Mouse (Mus musculus): Measurements from ENCODE around the gene Rin2. TPM values are rescaled to one million over a fixed set of nuclear protein-coding genes. Genes with fewer than 3 reads are reported as not detected.

Rin2 gene
- polyA plus RNA-seq, 1 experiment from 2014 or later: 55.2 TPM

DNA sequence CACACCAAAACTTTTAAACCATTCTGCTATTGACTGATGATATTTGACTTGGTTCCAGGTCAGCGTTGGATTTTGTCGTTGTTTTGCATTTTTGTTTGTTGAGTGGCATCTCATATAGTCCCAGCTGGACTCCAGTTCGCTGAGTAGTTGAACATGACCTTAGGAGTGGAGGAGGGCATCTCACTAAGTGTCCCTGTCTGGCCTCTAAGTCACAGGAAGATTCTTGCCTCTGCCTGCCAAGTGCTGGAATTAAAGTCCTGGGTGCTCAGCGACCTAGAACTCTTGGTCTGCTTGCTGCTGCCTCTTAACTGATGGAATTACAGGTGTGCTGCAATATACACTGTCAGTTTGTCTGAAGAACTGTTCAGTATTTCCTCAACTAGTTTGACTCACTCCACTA is 154.2 kb downstream of the Rin2 start:
- WGBS: 68% methylated on average over 4 of the region's 4 CpGs
- H3K36me3 ChIP-seq (ENCODE audit: insufficient read depth, low read length): no peaks in the 10 kb centered on the region
- no peak overlapping the region for H3K4me2 ChIP-seq (replicated peaks; ENCODE audit: low read depth, low read length)
- H3K27ac ChIP-seq (ENCODE audit: low read length): no peak overlapping the region
- H3K4me3 ChIP-seq (ENCODE audit: low read depth, low read length): no peak overlapping the region
- no peak overlapping the region for H3K9ac ChIP-seq (replicated peaks; ENCODE audit: low read depth)
- TF ChIP-seq CTCF (IDR thresholded peaks at IDR 0.05) (no peak), EP300 (IDR thresholded peaks at IDR 0.05) (no peak)
- H3K27me3 ChIP-seq (replicated peaks; ENCODE audit: insufficient read depth, low read length): no peaks in the 10 kb centered on the region
- no peaks in the 10 kb centered on the region for H3K9me3 ChIP-seq (ENCODE audit: low read length)
- peaks cover 17% of the 10 kb centered on the region; the same call in 1 of the 2 replicates for H3K4me1 ChIP-seq (ENCODE audit: insufficient read depth, low read depth, low read length)
- ATAC-seq (no peak), DNase-seq (ENCODE audit: low spot score) (no peak)

DNA sequence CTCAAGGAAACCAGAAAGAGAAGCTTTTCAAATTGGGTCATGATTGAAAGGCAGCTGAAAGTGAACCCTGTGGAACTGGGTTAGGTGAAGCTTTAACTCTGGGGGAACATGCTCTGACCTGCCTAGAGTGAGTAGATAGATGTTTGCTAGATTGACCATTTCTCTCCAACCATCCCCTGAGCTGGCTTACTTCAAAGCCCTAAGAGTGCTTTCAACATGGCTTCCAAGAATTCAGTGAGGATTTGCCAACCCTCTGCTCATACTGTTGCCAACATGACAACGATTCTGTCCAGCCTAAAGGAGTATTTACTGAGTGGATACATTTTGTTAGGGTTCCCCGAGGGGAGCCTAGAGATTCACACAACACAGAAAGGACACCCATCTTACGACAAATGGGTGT is 155.4 kb downstream of the Rin2 start:
- DNase-seq (ENCODE audit: low spot score): no peak
- H3K9ac ChIP-seq (replicated peaks; ENCODE audit: low read depth): no peak overlapping the region
- TF ChIP-seq CTCF (IDR thresholded peaks at IDR 0.05) (no peak), EP300 (IDR thresholded peaks at IDR 0.05) (no peak)
- peak overlapping the region; percentile 20; the same call in 1 of the 2 replicates for H3K27ac ChIP-seq (ENCODE audit: low read length)
- no peak overlapping the region for H3K4me3 ChIP-seq (ENCODE audit: low read depth, low read length)
- H3K36me3 ChIP-seq (ENCODE audit: insufficient read depth, low read length): no peaks in the 10 kb centered on the region
- H3K9me3 ChIP-seq (ENCODE audit: low read length): no peaks in the 10 kb centered on the region
- 71% methylated on average over 3 of the region's 3 CpGs for WGBS
- H3K27me3 ChIP-seq (replicated peaks; ENCODE audit: insufficient read depth, low read length): no peaks in the 10 kb centered on the region
- ATAC-seq: no peak
- H3K4me2 ChIP-seq (replicated peaks; ENCODE audit: low read depth, low read length): no peak overlapping the region
- peaks cover 17% of the 10 kb centered on the region; the same call in 1 of the 2 replicates for H3K4me1 ChIP-seq (ENCODE audit: insufficient read depth, low read depth, low read length)

DNA sequence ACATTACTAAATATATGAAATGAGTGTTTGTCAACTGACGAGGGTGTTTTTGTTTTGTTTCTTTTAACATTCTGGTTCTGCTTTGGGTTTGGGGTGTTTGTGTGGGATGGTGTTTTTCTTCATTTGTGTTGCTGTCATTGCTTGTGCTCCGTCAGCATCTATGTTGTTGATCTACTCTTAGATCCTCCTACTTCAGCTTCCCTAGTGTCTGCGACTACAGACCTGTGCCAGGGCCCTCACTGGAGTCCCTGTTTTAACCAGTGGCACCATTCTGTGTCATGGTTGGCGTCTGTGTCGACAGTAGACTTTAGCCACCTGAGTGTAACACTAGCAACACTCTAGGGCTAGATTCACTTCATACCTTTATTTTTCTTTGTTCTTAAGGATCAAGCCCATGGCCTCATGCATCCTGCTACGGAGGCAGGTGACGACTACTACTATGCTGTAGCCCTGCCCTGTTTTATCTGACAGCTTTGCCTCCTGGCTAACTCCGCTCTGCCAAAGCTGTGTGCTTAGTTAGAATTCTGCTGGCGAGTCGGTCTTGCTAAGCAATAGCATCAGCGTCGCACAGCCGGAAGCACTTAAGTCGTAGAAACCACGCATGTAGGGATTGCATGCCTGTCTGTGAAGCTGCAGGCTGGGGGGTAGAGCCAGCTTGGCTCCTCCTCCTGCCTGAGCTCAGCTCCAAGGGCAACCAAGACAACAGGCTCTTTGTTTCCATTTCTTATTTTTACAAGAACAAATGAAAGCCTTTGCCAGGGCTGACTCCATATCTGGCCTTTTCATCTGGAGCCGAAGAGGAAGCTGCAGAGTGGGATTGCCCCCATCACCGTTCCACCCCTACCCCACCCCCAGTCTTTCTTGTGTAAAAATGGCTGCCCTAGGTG is 157.2 kb downstream of the Rin2 start:
- H3K4me3 ChIP-seq (ENCODE audit: low read depth, low read length): no peak overlapping the region

DNA sequence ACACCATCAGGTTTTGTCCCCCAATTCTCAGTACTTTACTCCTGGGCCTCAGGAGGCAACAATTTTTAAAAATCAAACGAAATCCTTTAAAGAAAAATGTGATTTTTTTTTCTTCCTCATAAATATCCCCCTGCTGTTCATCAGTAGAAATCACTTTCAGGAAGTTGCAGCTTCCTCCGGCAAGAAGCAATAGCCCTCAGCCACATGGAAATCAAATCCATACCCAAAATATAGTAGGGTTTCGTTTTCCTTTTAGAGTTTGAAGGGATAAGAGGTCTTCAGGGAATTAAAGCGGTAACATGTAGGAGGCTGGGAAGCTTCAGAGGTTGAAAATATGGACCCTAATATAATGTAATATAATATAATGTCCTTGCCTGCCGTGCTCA is 157.8 kb downstream of the Rin2 start:
- H3K4me2 ChIP-seq (replicated peaks; ENCODE audit: low read depth, low read length): peak overlapping the region; percentile 18
- no peak for DNase-seq (ENCODE audit: low spot score)
- peak overlapping the region; percentile 71 for H3K27ac ChIP-seq (ENCODE audit: low read length)
- H3K9ac ChIP-seq (replicated peaks; ENCODE audit: low read depth): no peak overlapping the region
- H3K36me3 ChIP-seq (ENCODE audit: insufficient read depth, low read length): no peaks in the 10 kb centered on the region
- H3K9me3 ChIP-seq (ENCODE audit: low read length): no peaks in the 10 kb centered on the region
- TF ChIP-seq EP300 (IDR thresholded peaks at IDR 0.05) (no peak), CTCF (IDR thresholded peaks at IDR 0.05) (peak; percentile 17; the same call in 1 of the 2 replicates)
- no peak for ATAC-seq
- no peaks in the 10 kb centered on the region for H3K27me3 ChIP-seq (replicated peaks; ENCODE audit: insufficient read depth, low read length)
- H3K4me3 ChIP-seq (ENCODE audit: low read depth, low read length): no peak overlapping the region
- WGBS: 47% methylated on average over 5 of the region's 5 CpGs
- H3K4me1 ChIP-seq (ENCODE audit: insufficient read depth, low read depth, low read length): peaks cover 17% of the 10 kb centered on the region; the same call in 1 of the 2 replicates

More for the DNA sequence above, 157.2 kb downstream of the Rin2 start:
- DNase-seq (ENCODE audit: low spot score) (peak; percentile 91), ATAC-seq (peak; percentile 94)
- Histone ChIP-seq H3K9ac (replicated peaks; ENCODE audit: low read depth) (no peak overlapping the region), H3K4me1 (ENCODE audit: insufficient read depth, low read depth, low read length) (peaks cover 17% of the 10 kb centered on the region; the same call in 1 of the 2 replicates), H3K36me3 (ENCODE audit: insufficient read depth, low read length) (no peaks in the 10 kb centered on the region), H3K27me3 (replicated peaks; ENCODE audit: insufficient read depth, low read length) (no peaks in the 10 kb centered on the region), H3K9me3 (ENCODE audit: low read length) (no peaks in the 10 kb centered on the region), H3K27ac (ENCODE audit: low read length) (peak overlapping the region; percentile 71), H3K4me2 (replicated peaks; ENCODE audit: low read depth, low read length) (peak overlapping the region; percentile 18)
- WGBS: 34% methylated on average over 17 of the region's 17 CpGs
- TF ChIP-seq EP300 (IDR thresholded peaks at IDR 0.05) (peak; percentile 58), CTCF (IDR thresholded peaks at IDR 0.05) (no peak)

- no peak for ATAC-seq
- Histone ChIP-seq H3K4me3 (ENCODE audit: low read depth, low read length) (no peak overlapping the region), H3K4me2 (replicated peaks; ENCODE audit: low read depth, low read length) (no peak overlapping the region), H3K4me1 (ENCODE audit: insufficient read depth, low read depth, low read length) (peaks cover 17% of the 10 kb centered on the region; the same call in 1 of the 2 replicates), H3K9me3 (ENCODE audit: low read length) (no peaks in the 10 kb centered on the region), H3K27ac (ENCODE audit: low read length) (peak overlapping the region; percentile 71), H3K9ac (replicated peaks; ENCODE audit: low read depth) (no peak overlapping the region), H3K36me3 (ENCODE audit: insufficient read depth, low read length) (no peaks in the 10 kb centered on the region), H3K27me3 (replicated peaks; ENCODE audit: insufficient read depth, low read length) (no peaks in the 10 kb centered on the region)
- peak; percentile 43 for DNase-seq (ENCODE audit: low spot score)
- WGBS: 65% methylated on average over 3 of the region's 3 CpGs
- TF ChIP-seq EP300 (IDR thresholded peaks at IDR 0.05) (no peak), CTCF (IDR thresholded peaks at IDR 0.05) (no peak)
Observed at GRCm38 (mm10) chr2:145833341-145833740, 158.3 kb downstream of the Rin2 start.

- Histone ChIP-seq H3K27me3 (replicated peaks; ENCODE audit: insufficient read depth, low read length) (no peaks in the 10 kb centered on the region), H3K4me1 (ENCODE audit: insufficient read depth, low read depth, low read length) (peaks cover 17% of the 10 kb centered on the region; the same call in 1 of the 2 replicates), H3K9ac (replicated peaks; ENCODE audit: low read depth) (no peak overlapping the region), H3K27ac (ENCODE audit: low read length) (no peak overlapping the region), H3K36me3 (ENCODE audit: insufficient read depth, low read length) (peaks cover 5% of the 10 kb centered on the region; the same call in 1 of the 2 replicates), H3K4me2 (replicated peaks; ENCODE audit: low read depth, low read length) (no peak overlapping the region), H3K4me3 (ENCODE audit: low read depth, low read length) (no peak overlapping the region), H3K9me3 (ENCODE audit: low read length) (no peaks in the 10 kb centered on the region)
- no peak for DNase-seq (ENCODE audit: low spot score)
- no peak for ATAC-seq
- TF ChIP-seq EP300 (IDR thresholded peaks at IDR 0.05) (no peak), CTCF (IDR thresholded peaks at IDR 0.05) (no peak)
- 62% methylated on average over 1 of the region's 1 CpGs for WGBS
Observed at GRCm38 (mm10) chr2:145835920-145836319, 160.9 kb downstream of the Rin2 start.

Measured in lung, postnatal 0 days (tissue).